Mouse (Mus musculus) cerebellum, adult 11-12 months (tissue): ENCODE data around the gene Galnt16.

Experiments
- DNase-seq: peaks from one replicate; pipeline ENCODE4 v3.0.0; 2022

The Galnt16 gene

DNA sequence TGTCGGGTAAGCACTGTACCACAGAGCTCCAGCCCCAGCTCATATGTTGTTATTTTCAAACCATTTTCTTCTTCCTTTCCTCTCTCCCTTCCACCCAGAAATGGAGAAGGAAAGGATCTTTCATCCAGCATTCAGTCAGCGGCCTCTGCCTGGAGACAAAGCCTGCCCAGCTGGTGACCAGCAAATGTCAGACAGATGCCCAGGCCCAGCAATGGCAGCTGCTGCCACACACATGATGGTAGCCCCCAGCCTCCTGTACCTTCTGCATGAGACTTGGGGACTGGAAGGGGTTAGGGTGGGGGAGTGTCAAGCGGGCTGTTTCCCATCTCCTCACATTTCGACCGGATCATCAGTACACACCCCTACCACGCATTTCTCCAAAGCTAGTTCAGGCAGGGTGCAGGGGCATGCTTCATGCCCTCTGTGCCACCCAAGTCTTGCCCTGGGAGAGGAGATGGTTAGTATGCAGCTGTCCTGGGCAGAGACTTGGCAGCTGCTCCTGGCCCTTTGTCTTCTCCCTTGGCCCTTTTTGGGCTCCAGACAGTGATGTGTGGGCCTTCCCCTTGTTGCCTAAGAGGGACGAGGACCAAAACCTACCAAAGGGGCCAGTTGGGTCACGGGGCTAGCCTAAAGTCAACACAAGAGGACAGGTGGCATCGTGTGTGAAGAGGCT lies 83.7 kb downstream of the Galnt16 start:
- DNase-seq = no peak

DNA sequence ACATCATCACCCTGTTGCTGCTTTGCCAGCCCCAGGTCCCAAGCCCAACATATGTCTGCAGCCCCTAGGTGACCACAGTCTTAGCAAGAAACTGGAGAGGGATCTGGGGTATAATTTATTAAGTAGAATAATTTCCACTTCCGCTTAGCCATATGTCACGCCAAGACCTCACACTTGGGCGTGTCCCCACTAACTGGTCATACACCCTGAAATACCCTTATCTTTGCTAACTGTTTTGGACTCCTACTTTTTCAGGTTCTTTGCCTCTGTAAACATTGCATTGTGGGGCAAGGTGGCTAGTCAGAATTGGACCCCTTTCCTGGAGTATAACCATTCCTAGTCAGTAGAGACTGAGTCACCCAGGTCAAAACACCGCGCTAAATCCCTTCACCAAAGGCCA lies 84.4 kb downstream of the Galnt16 start:
- DNase-seq = no peak

DNA sequence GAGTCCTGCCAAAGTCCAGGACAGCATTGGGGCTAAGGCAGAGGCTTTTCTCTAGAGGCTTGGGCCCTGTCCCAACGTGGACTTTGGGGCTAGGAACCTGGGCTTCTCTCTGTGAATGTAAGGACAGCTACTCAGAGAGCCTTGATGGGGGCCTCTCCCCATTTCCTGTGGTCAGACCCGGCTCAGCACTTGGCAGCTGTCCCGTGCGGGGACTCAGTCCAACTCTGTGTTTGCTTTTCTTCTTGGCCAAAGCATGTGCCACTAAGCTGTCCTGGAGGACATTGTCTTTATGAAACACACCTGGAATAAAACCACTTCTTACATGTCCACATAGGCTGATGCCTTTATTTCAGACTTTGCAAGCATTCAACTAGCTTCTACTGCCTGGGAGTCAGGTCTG lies 85.5 kb downstream of the Galnt16 start:
- no peak for DNase-seq

DNA sequence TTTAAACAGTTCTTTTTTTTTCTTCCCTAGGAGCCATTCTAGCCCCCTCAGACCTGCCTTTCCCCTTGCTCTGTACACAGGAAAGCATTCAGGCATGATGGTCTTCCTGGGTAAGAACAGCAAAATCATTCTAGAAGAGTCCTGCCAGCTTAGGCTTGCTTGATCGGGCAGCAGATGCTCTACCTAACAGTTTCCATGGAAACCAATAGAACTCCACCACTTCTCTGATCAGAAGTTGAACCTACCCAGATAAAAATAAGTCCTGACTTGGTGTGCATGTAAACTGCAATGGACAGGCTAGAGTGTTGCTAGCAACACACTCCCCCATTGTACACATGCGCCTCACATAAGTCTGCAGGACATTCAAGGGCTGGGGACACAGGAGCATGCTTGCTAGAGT lies 86.1 kb downstream of the Galnt16 start:
- DNase-seq = no peak

DNA sequence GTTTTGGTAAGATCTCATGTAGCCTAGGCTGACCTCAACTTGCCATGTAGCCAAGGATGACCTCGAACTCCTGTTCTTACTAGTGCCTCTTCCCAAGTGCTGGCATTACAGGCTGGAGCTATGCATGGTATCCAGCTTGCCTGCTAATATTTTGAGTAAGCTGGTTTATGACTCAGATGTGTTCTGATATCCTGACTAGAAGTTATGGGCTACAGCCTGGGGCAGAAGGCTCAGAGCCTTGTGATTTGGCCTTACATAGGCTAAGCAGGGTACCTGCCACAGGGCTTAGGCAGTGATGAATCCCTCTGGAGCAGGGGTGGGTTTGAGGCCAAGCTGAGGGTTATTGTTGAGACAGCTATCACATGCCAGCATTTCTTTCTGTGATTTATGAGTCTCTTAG lies 90.5 kb downstream of the Galnt16 start:
- DNase-seq = no peak

DNA sequence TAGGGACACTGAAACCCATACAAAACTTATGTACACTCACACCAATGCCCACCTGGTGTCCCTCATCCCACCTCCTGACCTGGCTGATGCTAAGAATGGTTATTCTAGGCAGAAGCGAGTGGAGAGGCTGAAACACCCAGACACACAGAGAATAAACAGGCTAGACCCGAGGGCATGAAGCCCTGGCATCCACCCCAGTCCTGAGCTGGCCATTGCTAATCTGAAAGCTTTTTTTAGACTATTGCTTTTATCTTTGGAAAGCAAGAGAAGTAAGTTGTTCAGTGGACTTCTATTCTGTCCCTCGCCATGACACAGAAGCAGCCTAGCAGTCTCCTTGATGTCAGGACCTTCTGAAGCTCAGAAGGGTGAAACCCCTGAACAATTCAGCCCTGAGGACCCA lies 91.9 kb downstream of the Galnt16 start:
- no peak for DNase-seq

DNA sequence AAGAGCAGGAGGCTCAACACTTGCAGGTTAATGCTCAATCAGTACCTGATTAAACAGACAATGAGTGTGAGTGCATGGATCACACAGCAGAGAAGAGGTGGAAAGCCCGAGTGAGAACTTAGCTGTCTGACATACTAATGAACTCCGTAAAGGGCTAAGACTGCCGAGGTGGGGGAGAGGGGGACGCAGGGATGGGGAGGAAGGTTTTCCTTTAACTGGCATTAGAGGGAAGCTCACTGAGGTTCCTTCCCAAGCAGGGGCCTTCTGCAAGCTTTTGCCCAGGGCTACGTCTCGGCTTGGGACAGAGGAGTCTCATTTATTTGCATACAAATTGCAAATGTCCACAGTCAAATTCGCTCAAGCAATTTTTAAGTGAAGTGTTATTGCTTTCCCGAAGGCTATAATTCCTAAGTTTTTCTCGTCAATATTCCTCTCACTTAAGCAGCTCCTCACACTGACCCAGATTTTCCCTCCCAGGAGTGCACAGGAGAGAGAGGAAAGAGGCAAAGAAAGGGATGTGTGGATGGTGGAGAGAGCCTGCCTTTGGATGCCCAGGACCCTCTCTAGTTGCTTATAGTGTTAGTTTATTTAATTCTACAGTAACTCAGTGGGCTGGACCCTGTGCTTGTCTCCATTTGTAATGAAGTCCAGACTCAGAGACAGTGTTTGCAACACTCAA lies 94.2 kb downstream of the Galnt16 start:
- no peak for DNase-seq

DNA sequence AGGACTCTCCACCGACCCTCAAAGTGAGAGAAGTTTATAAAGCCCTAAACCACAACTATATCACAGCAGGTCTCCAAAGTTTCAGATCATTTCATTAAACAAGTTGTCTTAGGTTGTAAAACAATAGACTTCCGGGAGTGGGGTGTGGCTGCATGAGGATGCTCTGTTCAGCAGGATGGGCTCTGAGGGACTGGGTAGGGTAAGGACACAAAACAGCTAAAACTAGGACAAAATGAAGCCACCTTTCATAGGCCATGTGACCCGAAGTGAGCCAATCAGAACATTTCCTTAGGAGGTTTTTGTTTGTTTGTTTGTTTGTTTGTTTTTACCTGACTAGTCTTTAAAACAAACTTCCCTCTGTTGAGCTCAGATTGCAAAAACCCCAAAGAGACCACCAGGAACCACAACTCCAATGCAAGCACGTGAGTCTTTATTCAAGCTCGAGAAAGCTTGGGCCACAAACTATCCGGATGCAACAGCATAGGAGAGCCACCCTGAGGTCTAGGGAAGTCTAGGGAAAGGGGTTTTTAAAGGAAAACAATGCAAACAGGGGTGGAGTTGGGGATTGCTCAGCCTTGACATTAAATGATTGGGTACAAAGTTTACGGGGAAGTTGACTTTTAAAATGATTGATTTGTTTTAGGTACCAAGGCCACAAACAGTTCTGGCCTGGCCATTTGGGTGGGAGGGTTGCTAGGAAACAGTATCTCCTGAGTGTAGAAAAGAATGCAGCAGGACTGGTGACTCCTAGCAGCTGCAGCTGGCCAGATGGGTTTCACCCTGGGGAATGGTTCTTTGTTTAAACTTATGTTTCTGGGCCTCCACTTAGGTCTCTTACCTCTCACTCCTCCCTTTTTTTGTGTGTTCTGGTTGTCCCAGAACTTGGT lies 97.5 kb downstream of the Galnt16 start:
- DNase-seq = no peak

DNA sequence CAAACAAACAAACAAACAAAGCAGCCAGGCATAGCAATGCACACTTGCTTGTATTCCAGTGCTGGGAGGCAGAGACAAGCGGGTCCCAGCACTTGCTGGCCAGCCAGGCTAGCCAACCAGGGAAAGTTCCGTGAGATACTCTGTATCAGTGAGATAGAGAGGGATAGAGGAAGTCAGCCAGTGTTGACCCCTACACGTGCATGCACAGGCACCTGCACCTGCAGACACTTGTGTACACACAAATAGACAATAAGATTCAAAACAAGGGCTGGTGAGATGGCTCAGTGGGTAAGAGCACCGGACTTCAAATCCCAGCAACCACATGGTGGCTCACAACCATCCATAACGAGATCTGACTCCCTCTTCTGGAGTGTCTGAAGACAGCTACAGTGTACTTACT lies 102.4 kb downstream of the Galnt16 start:
- no peak for DNase-seq

DNA sequence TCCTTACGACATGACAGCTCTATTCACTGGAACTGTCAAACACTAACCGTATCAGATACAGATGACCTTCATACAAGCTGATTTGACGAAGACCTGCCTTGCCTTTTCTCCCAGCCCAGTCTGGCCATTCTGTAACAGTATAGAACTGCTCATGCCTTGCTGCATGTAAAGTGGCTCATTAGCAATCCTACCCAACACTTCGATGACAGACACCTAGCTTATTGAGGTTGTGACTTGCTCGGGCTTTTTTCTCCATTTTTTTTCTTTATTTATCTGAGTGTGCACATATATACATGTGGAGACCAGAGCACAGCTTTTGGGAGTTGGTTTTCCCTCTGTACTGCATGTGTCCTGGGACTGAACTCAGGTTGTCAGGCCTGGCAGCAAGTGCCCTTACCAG lies 113.7 kb downstream of the Galnt16 start:
- DNase-seq = no peak

DNA sequence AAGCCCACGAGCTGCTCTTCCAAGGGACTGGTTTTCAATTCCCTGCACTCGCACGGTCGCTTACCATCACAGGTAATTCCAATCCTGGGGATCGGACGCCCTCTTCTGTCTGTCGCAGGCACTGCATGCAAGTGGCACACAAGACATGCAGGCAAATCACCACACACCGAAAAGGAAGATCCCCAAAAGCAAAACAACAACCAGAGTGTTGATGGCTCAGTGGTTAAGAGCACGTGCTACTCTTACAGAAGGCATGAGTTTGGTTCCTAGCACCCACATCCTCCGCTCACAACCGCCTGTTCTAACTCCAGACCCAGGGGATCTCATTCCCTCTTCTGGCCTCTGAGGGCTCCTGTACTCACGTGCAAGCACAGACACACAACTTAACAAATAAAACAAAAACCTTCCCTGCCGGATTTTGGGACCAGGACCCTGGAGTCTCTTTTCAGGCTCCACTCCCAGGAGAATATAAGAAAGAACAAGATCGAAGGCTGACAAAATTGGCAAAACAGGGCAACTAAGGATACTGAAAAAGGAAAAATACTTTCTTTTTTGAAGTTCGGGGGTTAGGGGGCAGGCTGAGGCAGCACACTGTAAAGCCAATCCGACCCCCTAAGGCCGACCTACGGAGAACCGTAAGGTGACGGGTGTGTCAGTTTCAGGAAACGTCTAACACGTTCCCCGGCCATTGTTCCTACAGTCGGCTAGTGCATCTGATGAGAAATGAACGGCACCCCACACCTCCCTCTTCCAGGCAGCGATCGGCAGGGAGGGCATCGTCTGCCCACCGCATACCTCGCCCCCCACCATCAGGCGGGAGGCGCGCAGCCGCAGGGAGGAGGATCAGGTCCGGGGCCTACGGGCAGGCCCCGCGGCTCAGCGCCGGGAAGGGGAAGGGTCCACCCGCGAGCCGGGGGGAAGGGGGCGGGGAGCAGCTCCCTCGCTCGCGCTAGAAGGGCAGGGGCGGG lies 124.9 kb downstream of the Galnt16 start:
- DNase-seq = peak; percentile 45

DNA sequence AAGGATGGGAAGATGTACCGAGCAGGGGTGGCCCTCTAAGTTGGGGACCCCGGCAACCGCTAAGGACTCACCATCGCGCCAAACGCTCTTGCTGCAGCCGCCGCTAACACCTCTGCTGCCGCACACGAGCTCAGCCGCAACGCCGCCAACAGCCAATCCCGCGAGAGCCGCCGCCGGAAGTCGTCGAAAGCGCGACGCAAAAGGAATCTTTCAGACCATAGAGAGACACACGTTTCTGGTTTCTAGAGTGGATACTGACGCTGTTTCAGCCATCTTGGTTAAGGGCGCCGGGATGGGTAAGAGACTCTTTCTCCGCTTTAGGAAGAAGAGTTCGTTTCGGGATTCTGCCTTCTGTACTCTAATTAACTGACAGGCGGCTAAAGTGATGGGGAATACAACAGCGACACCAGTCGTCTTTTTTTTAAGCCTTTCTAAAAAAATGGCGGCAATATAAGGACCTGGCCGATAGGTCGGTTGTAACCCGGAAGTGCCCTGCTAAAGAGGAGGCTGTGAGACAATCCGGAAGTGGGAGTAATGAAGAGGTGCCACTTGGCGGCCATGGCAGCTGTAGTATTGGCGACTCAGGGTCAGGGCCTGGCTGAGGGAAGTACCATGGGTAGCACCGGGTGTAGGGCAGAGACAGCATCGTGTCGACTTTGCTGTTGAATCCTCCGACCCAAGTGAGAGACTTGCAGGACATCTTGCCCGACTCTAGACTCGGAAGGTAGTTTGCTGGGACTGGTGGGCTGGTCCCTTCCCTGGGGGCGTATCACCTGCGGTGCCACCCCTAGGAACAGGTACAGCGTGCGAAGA lies 125.8 kb downstream of the Galnt16 start, which contains the start of the genes Slc39a9 and Erh:
TSS of gene Slc39a9 (plus strand) at position 191 of the 813 bp plus-strand sequence.
TSS of gene Erh (minus strand) at position 649 of the 813 bp plus-strand sequence.
- DNase-seq = peak; percentile 92

DNA sequence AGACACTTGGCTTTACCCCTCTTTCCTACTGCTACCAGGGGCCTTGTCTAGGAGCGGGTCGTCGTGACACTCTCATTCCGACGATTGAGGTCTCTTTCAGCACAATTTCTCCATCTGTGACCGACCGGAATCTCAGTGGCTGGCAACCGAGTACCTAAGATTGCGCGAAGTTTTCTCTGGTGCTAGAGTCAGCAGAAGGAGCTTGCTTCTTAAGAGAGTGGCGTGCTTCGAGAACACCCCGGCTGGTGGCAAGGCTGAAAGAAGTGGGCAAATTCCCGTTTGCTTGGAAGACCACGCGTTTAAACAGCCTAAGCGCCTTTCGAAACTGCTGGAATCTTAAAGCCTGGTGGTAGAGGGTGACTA lies 126.4 kb downstream of the Galnt16 start:
- DNase-seq = no peak

DNA sequence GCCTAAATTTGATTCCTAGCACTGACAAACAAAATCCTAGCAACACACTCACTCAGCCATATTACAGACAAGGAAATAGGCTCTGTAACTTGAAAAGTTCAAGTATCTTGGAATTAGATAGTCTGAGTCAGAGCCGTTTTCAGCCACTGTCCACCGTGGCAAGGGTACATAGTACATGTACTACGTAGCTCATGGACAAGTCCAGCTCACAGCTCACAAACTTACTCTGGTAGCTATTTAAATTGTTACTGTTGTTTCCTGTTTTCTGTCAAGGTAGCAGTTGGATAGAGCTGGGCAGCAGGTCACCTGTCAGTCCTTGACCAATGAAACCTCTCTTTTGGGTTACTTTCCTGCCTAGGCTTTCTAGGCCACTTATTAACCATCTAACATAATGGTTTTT lies 128.3 kb downstream of the Galnt16 start:
- DNase-seq = no peak

DNA sequence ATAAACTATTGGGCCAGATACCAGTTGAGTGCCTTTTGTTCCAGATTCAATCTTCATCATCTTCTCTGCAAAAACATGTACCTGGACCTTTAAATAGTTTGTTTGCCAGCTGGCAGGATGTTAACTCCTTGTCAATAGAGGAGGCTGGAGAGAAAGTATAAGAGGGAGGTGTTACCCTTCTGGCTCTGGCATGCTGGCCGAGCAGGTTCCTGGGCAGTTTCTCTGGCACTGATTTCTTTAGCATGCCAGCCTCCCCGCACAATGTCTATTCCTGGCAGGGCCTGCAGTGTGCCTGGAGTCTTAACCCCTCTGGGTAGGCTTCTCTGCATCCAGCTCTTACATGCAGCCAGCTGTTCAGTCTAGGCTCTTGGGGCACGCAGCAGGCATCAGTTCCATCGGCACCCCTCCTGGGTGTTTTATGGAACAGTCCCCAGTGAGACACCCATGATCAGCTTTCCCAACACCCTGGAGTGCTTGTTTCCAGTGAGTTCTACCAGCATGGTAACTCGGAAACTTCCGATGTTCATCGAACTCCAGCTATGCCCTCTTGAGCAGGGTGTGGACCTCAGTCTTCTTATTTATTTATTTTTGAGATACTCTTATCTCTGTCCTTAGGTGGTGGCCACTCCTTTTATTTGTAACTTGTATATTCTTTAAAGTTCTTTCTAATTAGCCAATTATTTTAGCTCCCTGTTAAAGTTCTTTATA lies 136.0 kb downstream of the Galnt16 start:
- peak; percentile 46 for DNase-seq

DNA sequence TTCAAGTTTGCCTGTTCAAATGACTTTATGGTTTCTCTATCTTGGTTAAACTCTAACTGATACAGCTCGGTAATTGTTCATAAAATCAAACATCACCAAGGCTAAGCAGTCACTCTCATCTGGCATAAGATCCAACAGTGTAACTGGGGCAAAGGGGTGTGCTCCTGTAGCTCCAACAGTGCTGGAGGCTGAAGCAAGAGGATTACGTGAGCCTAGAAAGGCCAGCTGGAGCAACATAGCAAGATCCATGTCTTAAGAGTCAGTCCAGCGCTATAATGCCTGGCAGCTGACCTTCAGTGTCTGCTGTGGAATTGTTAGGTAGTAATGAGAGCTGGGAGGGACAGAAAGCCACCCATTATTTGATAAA lies 136.6 kb downstream of the Galnt16 start:
- DNase-seq = no peak

DNA sequence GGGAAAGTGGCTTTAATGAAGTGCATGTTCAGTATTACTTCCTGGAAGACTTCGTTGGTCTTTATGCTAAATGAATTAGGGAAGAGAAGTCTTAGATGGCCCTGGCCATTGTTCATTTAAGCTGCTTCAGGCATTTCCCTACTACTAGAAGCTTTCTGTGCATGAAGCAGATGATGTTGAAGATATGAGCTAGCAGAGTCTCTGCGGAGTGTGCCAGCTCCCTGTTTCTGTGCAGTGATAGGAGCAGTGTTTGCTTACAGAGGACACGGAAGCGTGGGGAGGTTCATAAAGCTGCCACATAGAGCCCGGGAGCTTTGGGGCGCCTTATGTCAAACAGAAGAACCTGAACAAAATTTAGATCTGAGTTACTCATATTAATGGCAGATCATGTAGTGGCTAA lies 140.6 kb downstream of the Galnt16 start:
- no peak for DNase-seq

DNA sequence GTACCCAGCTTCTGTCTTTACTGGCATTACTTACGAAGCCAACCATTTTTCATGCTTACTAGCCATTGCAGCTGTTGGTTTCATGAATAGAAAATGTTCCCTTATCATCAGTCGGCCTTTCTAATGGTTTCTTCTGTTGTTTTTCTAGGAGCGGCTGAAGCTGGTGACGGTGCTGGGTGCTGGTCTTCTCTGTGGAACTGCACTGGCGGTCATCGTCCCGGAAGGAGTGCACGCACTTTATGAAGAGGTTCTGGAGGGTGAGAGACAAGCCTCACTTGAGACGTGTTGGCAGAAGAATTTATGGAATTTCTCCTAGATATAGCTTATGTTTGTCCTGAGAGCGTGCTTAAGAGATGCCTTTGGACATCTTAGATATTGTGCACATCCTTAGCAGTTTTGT lies 144.2 kb downstream of the Galnt16 start:
- no peak for DNase-seq

DNA sequence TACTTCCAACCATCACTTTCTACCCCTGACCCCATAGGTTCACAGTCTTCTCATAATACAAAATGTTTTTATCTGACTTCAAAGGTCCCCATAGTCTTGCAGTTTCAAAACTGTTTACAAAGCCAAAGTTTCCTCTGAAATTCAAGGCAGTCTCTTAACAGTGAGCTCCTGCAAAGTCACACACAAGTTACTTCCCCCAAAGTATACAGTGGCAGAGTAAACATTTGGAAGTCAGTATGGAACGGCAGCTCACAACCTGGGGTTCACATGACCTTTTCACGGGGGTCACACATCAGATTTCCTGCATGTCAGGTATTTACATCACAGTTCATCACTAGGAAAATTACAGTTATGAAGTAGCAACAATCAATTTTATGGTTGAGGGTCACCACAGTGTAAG lies 145.9 kb downstream of the Galnt16 start:
- no peak for DNase-seq

DNA sequence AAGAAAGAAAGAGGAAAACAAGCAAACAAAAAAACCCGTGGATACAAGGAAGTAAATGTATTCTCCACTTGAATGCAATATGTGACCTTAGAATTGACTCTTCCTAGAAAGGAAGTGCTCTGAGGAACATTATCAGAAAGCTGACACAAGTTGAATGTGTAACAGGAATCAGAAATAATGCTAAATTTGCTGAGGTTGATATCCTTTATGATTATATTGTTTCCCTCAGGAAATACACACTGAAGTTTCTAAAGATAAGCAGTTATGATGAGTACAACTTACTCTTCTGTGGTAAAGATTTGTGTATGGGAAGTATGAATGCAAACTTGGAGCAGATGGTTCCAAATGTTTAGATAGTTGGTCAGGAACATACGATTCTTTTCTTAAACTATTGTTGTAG lies 150.3 kb downstream of the Galnt16 start:
- DNase-seq = no peak

DNA sequence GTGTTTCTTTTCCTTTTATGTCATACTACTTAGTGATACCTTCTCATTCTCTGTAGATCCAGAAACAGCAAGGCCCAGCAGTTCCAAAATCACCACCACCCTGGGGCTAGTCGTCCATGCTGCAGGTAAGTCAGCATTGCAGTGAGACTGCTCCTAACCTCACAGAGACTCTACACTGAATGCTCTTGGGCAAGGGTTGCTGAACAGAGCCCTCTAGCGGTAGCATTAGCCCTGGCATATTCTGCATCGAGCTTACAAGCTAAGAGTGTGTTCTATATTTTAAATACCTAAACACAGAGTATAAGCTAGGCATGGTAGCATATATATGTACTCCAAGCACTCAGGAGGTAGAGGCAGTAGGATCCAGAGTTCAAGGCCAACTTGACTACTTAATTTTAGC lies 155.1 kb downstream of the Galnt16 start:
- DNase-seq = no peak
